In the genomic region with DNA sequence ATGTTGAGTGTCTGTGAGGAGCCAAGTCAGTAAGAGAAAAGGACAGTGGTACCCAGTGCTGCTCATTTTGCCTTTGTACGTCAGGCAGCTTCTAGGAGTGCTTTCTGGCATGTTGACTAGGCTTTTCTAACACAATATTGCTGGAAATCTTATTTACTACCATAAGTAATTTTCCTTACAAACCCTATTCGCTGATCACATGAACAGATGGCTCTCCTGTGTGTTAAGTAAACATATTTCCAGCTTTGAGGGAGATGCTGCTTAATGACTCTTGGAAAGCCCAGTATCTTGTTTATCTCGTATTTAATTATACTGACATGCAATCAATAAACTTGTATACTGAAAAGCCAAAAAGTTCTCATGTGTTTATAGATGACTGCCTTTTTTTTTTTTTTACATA, we compare ENCODE assay signal across 23 mouse cellular contexts. TPM values are rescaled to one million over a fixed set of nuclear protein-coding genes. Genes with fewer than 3 reads are reported as not detected.
"Had no signal": no experiment of that assay in that cellular context is flagged by ENCODE, and none has a peak within 500 bp of the region (broad histone marks: within the 10 kb centered on the region; RNA-seq: fewer than 3 reads in every experiment).

No protein-coding gene starts in this region.

- H3K9ac ChIP-seq: lung, embryonic 15.5 days; midbrain, embryonic 13.5 days; midbrain, embryonic 15.5 days; neural tube, embryonic 12.5 days; stomach, embryonic 15.5 days had no signal

- ATAC-seq: lung, postnatal 0 days; midbrain, embryonic 13.5 days; midbrain, embryonic 15.5 days had no signal

- H3K4me1 ChIP-seq: lung, embryonic 15.5 days; megakaryocyte, embryonic 14.5 days; midbrain, embryonic 13.5 days; midbrain, embryonic 15.5 days; neural tube, embryonic 12.5 days; stomach, embryonic 15.5 days had no signal

- H3K27me3 ChIP-seq: lung, embryonic 15.5 days; megakaryocyte, embryonic 14.5 days; midbrain, embryonic 13.5 days; midbrain, embryonic 15.5 days; neural tube, embryonic 12.5 days; stomach, embryonic 15.5 days had no signal

- DNase-seq: lung, adult 2 months; lung, postnatal 14 days; lung, postnatal 36 days; right cerebral cortex, postnatal 14 days; thymus, adult 2 months; thymus, postnatal 25 days; thymus, postnatal 4 days had no signal

- H3K27ac ChIP-seq: lung, embryonic 15.5 days; macrophage; midbrain, embryonic 13.5 days; midbrain, embryonic 15.5 days; neural tube, embryonic 12.5 days; stomach, embryonic 15.5 days; stomach, postnatal 0 days had no signal

- H3K4me3 ChIP-seq: lung, embryonic 15.5 days; megakaryocyte, embryonic 14.5 days; midbrain, embryonic 13.5 days; midbrain, embryonic 15.5 days; neural tube, embryonic 12.5 days; stomach, embryonic 15.5 days had no signal

- H3K9me3 ChIP-seq: lung, embryonic 15.5 days; megakaryocyte, embryonic 14.5 days; midbrain, embryonic 13.5 days; midbrain, embryonic 15.5 days; neural tube, embryonic 12.5 days; stomach, embryonic 15.5 days had no signal

- H3K36me3 ChIP-seq: lung, embryonic 15.5 days; midbrain, embryonic 13.5 days; midbrain, embryonic 15.5 days; neural tube, embryonic 12.5 days; stomach, embryonic 15.5 days had no signal

- H3K4me2 ChIP-seq: lung, embryonic 15.5 days; midbrain, embryonic 11.5 days; midbrain, embryonic 13.5 days; midbrain, embryonic 15.5 days; neural tube, embryonic 12.5 days; stomach, embryonic 15.5 days had no signal

RNA-seq across cellular contexts. Expression of a gene that starts 32.4 kb away (rescaled TPM):
- total RNA-seq: megakaryocyte progenitor cell, adult 5-6 weeks; midbrain, postnatal 0 days; monocyte, adult 5-6 weeks; neutrophil, adult 5-6 weeks had no signal
- polyA plus RNA-seq: lung, adult 2 months; macrophage; midbrain, embryonic 11.5 days; midbrain, embryonic 15.5 days; midbrain, postnatal 0 days; spleen, adult 2 months; thymus, adult 2 months; urinary bladder, adult 2 months had no signal
